Mouse (Mus musculus) midbrain, embryonic 15.5 days (tissue): Measurements from ENCODE around the gene Pls1. TPM values are rescaled to one million over a fixed set of nuclear protein-coding genes. Genes with fewer than 3 reads are reported as not detected.

Experiments
- ATAC-seq: fragments of 200-750 bp; cut with Nextera tagmentation; replicated peaks from 2 replicates; pipeline ENCODE4 v1.8.0; 2017; ENCODE audit warnings: moderate TSS enrichment
- H3K27ac ChIP-seq: fragments of 300-500 bp; sonication (generic); 2 replicates; pipeline ENCODE4 v1.5.1; 2015; ENCODE audit warnings: mild to moderate bottlenecking, inconsistent platforms
- H3K27me3 ChIP-seq: fragments of 300-500 bp; sonication (generic); replicated peaks from 2 replicates; pipeline ENCODE4 v1.6.1; 2015; ENCODE audit warnings: inconsistent platforms
- H3K36me3 ChIP-seq: fragments of 300-500 bp; sonication (generic); replicated peaks from 2 replicates; pipeline ENCODE4 v1.6.1; 2015; ENCODE audit warnings: inconsistent platforms
- H3K4me1 ChIP-seq: fragments of 300-500 bp; sonication (generic); 2 replicates; pipeline ENCODE4 v1.6.1; 2015; ENCODE audit warnings: inconsistent platforms
- H3K4me2 ChIP-seq: fragments of 300-500 bp; sonication (generic); 2 replicates; pipeline ENCODE4 v1.6.1; 2015; ENCODE audit warnings: inconsistent platforms, mild to moderate bottlenecking, moderate library complexity
- H3K4me3 ChIP-seq: fragments of 300-500 bp; sonication (generic); 2 replicates; pipeline ENCODE4 v1.5.1; 2015; ENCODE audit warnings: mild to moderate bottlenecking, inconsistent platforms
- H3K9ac ChIP-seq: fragments of 300-500 bp; sonication (generic); 2 replicates; pipeline ENCODE4 v1.6.1; 2015; ENCODE audit warnings: mild to moderate bottlenecking, inconsistent platforms
- H3K9me3 ChIP-seq: fragments of 300-500 bp; sonication (generic); 2 replicates; pipeline ENCODE4 v1.6.1; 2016; ENCODE audit warnings: inconsistent platforms
- WGBS: fragments of 180-500 bp; shearing (Covaris S2); methylation state at CpG from one replicate; pipeline ENCODE4 v1.1.7; 2015; ENCODE audit warnings: mixed read lengths; 5-methylcytosine and 5-hydroxymethylcytosine counted together
- polyA plus RNA-seq: library from polyadenylated mRNA; unstranded; fragments of >200 nt; fragmentation: Nextera tagmentation; extraction: Ambion mirVana; gene quantifications from 2 replicates; pipeline ENCODE4 v1.2.1, GENCODE M21; 2015

Pls1 gene
- polyA plus RNA-seq, 1 experiment from 2014 or later, result 2.6 TPM

DNA sequence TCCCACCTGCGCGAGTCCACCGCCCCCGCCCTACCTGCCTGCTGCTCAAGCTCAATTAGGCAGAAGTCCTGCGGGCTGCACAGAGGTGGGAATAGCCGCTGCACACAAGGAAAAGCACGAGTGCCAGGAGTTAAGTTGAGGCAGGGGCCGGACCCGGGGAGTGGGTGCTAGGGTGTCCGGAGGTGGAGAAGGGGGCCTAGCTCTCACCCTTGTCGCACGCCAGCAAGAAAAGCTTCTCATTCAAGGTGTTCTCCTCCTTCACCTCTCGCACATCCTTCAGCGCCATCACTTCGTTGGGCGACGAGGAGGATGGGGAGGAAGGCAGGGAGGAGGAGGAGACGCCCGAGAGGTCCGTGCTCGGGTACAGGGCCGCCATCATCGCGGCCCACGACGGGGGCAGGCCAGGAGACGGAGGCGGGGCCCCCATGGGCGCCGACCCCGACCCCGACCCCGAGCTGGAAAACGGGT lies 95.6 kb downstream of the Pls1 start:
- no peaks in the 10 kb centered on the region for H3K9me3 ChIP-seq
- H3K27me3 ChIP-seq, result peaks cover 7% of the 10 kb centered on the region; the same call in 1 of the 2 replicates
- peak overlapping the region; percentile 71 for H3K4me3 ChIP-seq
- H3K9ac ChIP-seq, result peak overlapping the region; percentile 86
- H3K4me1 ChIP-seq, result peaks cover 18% of the 10 kb centered on the region
- peak overlapping the region; percentile 65; the same call in 1 of the 2 replicates for H3K27ac ChIP-seq
- no peaks in the 10 kb centered on the region for H3K36me3 ChIP-seq
- H3K4me2 ChIP-seq, result peak overlapping the region; percentile 82
- peak; percentile 77 for ATAC-seq
- WGBS, result 2% methylated on average over 30 of the region's 34 CpGs

DNA sequence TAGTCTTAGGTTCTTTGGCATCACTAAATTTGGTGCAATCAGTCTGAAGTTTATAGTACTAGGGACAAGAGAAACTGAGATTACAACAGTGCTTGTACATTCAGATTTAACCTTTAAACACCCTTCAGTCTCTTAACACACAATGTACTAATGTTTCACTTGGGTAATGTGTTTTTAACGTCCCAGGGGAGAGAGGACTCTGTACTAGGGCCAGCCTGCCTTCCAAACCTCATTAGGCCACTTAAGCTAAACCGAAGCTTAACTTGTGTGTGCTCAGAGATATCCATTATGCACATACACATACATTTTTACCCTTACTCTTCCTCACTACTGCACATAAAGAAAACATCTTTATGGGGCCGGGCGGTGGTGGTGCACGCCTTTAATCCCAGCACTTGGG lies 97.8 kb downstream of the Pls1 start:
- Histone ChIP-seq H3K9me3 (no peaks in the 10 kb centered on the region), H3K36me3 (no peaks in the 10 kb centered on the region), H3K4me2 (no peak overlapping the region), H3K27me3 (0 out of 2 replicates have a peak, but pooled peaks cover 3% of the 10 kb centered on the region), H3K27ac (no peak overlapping the region), H3K4me1 (peaks cover 18% of the 10 kb centered on the region), H3K4me3 (no peak overlapping the region), H3K9ac (no peak overlapping the region)
- no peak for ATAC-seq
- 93% methylated on average over 5 of the region's 5 CpGs for WGBS

DNA sequence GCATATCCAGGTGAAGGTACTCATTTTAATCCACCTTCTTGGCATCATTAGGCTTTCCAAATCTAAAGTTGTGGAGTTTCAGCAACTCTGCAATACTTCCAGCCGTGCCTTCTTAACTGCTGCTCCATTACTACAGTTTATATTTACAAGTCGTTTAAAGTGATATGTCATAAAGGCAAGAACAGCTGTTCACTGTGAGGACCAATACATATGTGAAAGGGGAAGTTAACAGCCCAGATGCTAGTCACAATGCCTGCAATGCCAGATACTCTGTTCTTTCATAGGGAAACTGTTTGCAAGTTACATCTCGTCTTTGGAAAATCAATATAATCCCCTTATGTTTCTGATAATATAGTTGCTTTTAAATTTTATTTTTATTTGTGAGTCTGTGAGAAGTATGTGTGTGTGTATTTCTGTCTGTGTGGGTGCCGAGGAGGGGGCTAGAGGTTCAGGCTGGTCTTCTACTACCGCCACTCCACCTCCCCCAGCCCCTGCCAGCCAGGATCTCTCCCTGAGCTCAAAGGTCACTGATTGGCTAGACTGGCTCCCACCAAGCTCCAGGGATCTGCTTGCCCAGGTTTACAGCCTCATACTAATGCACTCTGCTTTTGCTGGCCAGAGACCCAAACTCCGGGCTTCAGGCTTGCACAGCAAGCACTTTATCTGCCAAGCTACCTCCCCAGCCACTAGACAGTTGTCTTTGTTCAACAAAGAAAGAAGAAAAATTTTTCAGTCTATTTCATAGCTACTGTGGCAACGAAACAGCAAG lies 100.1 kb downstream of the Pls1 start:
- Histone ChIP-seq H3K9ac (no peak overlapping the region), H3K4me3 (no peak overlapping the region), H3K36me3 (no peaks in the 10 kb centered on the region), H3K27ac (no peak overlapping the region), H3K27me3 (no peaks in the 10 kb centered on the region), H3K9me3 (no peaks in the 10 kb centered on the region), H3K4me2 (no peak overlapping the region), H3K4me1 (peaks cover 13% of the 10 kb centered on the region)
- ATAC-seq, result no peak
- WGBS, result 74% methylated on average over 7 of the region's 7 CpGs

DNA sequence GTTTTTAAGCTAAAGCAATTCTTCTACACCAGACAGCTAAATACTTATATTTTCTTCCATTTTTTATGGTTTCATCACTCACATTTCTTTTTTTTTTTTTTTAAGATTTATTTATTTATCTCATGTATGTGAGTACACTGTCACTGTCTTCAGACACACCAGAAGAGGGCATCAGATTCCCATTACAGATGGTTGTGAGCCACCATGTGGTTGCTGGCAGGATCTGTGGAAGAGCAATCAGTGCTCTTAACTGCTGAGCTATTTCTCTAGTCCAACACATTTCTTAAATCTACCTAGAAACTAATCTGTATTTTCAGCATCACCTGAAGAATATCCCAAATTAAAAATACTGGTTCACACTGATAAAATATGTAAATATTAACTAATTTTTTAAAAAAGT lies 108.9 kb downstream of the Pls1 start:
- H3K9me3 ChIP-seq, result no peaks in the 10 kb centered on the region
- H3K9ac ChIP-seq, result no peak overlapping the region
- no peaks in the 10 kb centered on the region for H3K4me1 ChIP-seq
- H3K27me3 ChIP-seq, result no peaks in the 10 kb centered on the region
- no peak overlapping the region for H3K4me2 ChIP-seq
- no peak for ATAC-seq
- H3K27ac ChIP-seq, result no peak overlapping the region
- peaks cover 6% of the 10 kb centered on the region for H3K36me3 ChIP-seq
- no peak overlapping the region for H3K4me3 ChIP-seq

DNA sequence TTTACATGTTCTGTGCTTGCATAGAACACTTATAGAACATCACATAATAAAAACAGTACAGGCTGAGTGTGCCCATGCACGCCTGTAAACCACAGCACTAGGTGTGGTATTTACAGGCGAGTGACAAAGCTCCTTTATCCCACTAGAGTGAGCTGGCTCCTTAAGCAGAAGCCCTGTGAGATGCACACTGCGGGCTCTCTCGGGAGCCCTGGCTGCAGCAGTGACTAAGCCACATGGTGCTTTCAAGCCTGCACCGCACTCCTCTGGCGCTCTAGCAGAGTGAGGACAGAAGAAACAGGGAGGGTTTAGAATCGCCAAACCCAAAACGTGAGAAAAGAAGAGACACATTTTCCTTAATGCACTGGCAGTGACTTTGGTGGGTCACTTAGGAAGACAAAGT lies 132.5 kb downstream of the Pls1 start:
- 36% methylated on average over 8 of the region's 8 CpGs for WGBS
- no peak for ATAC-seq
- Histone ChIP-seq H3K4me2 (no peak overlapping the region), H3K27ac (no peak overlapping the region), H3K9ac (no peak overlapping the region), H3K36me3 (peaks cover 6% of the 10 kb centered on the region; the same call in 1 of the 2 replicates), H3K4me1 (no peaks in the 10 kb centered on the region), H3K27me3 (no peaks in the 10 kb centered on the region), H3K9me3 (no peaks in the 10 kb centered on the region), H3K4me3 (no peak overlapping the region)

DNA sequence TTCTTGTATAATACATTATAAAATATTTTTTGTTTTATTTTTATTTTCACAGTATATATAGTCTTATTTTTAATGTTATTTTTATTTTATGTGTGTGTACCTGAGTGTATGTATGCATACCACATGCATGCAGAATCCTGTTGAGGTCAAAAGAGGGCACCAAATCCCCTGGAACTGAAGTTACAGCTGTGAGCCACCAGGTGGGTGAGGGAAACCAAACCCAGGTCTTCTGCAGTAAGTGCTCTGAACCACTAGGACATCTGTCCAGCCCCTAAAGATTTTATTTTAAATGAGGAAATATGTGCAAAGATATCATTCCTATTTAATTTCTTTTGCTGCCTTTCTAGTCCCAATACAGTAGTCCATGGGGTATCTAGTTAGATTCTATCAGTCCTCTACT lies 136.2 kb downstream of the Pls1 start:
- peaks cover 5% of the 10 kb centered on the region; the same call in 1 of the 2 replicates for H3K36me3 ChIP-seq
- H3K27ac ChIP-seq, result no peak overlapping the region
- no peaks in the 10 kb centered on the region for H3K9me3 ChIP-seq
- no peak for ATAC-seq
- no peak overlapping the region for H3K4me2 ChIP-seq
- no peak overlapping the region for H3K4me3 ChIP-seq
- H3K27me3 ChIP-seq, result no peaks in the 10 kb centered on the region
- no peaks in the 10 kb centered on the region for H3K4me1 ChIP-seq
- no peak overlapping the region for H3K9ac ChIP-seq

DNA sequence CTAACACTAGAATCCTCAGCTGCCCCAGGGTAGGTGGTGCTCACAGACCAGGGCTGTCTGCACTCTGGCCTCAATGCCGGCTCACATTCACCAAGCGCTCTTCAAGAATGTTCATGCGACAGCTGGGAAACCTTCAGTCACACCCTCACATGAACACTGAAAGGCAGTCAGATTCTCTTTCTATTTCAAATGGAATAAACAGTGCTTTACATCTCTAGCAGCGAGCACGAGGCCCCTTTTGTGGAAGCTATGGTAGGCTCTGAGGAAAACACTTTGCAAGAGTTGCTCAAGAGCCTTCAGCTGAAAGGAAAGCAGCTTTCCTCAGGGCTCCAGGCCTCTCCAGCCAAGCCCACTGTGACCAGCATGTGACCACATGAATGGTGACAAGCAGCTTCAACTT lies 139.7 kb downstream of the Pls1 start:
- Histone ChIP-seq H3K27ac (no peak overlapping the region), H3K9me3 (no peaks in the 10 kb centered on the region), H3K27me3 (no peaks in the 10 kb centered on the region), H3K4me1 (no peaks in the 10 kb centered on the region), H3K9ac (no peak overlapping the region), H3K36me3 (peaks cover 5% of the 10 kb centered on the region; the same call in 1 of the 2 replicates), H3K4me2 (no peak overlapping the region), H3K4me3 (no peak overlapping the region)
- ATAC-seq, result no peak
- WGBS, result 85% methylated on average over 5 of the region's 5 CpGs

DNA sequence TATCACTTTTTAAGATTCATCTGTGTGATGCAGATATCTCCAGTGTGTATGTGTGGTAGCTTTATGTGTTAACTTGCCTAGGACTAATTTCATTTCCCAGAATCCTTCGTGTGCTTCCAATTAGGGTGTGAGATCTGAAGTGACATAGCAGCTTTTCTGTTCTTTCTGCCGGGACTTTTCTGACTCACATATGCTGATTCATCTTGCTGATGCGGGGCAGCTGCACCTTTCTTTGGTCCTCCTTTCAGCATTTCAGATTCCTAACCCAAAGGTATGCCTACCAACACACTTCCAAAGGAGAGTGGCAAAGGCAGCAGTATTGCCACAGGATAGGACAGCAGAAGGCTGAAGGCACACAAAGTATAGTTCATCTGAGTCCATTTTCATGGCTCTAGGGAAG lies 141.0 kb downstream of the Pls1 start:
- Histone ChIP-seq H3K27ac (no peak overlapping the region), H3K4me3 (no peak overlapping the region), H3K4me2 (no peak overlapping the region), H3K36me3 (peaks cover 2% of the 10 kb centered on the region; the same call in 1 of the 2 replicates), H3K9me3 (no peaks in the 10 kb centered on the region), H3K4me1 (no peaks in the 10 kb centered on the region), H3K9ac (no peak overlapping the region), H3K27me3 (no peaks in the 10 kb centered on the region)
- 80% methylated on average over 3 of the region's 3 CpGs for WGBS
- no peak for ATAC-seq

Other genes with a start within 250 kb of the Pls1 start
- gene Pcolce2, start 207.7 kb downstream of the Pls1 start, polyA plus RNA-seq, result 1.3 and 2.9 TPM in 2 replicates
- gene Trpc1, start 94.9 kb downstream of the Pls1 start, polyA plus RNA-seq, result 7.5 and 8.3 TPM in 2 replicates
- gene Atr, start 12.3 kb upstream of the Pls1 start, polyA plus RNA-seq, result 12.3 and 14.2 TPM in 2 replicates
- gene Xrn1, start 109.4 kb upstream of the Pls1 start, polyA plus RNA-seq, result 16.4 and 20.2 TPM in 2 replicates